Mouse (Mus musculus) hindlimb bud, embryonic 11.5 days (tissue): Measurements from ENCODE around the gene Psenen.

Experiments
- DNase-seq: peaks from one replicate; pipeline ENCODE4 v3.0.0-alpha.2; 2012; ENCODE audit warnings: low read depth, low spot score; ENCODE audit errors: extremely low spot score

Psenen gene

GRCm38 (mm10) chr7:30563117-30563905 lies at the start of gene Psenen, which contains the start of the genes U2af1l4 and Gm49396:
Psenen (minus strand) TSS chr7:30563627.
U2af1l4 (plus strand) TSS chr7:30563301.
Gm49396 (plus strand) TSS chr7:30563344.
- peak; percentile 93 for DNase-seq

- DNase-seq = no peak
Observed at GRCm38 (mm10) chr7:30612654-30613402, 49.4 kb upstream of the Psenen start, which contains the start of gene Upk1a. Upk1a (minus strand) TSS chr7:30612847.

- no peak for DNase-seq
Observed at GRCm38 (mm10) chr7:30610043-30610442, 46.6 kb upstream of the Psenen start.

- DNase-seq = no peak
Observed at GRCm38 (mm10) chr7:30608476-30608875, 45.0 kb upstream of the Psenen start.

GRCm38 (mm10) chr7:30607706-30608309 lies 44.4 kb upstream of the Psenen start:
- DNase-seq = no peak

GRCm38 (mm10) chr7:30604944-30605343 lies 41.5 kb upstream of the Psenen start:
- no peak for DNase-seq

GRCm38 (mm10) chr7:30604424-30604823 lies 41.0 kb upstream of the Psenen start:
- DNase-seq = no peak

- DNase-seq = no peak
Observed at GRCm38 (mm10) chr7:30602583-30602982, 39.2 kb upstream of the Psenen start.

- no peak for DNase-seq
Observed at GRCm38 (mm10) chr7:30600651-30601050, 37.2 kb upstream of the Psenen start.

- no peak for DNase-seq
Observed at GRCm38 (mm10) chr7:30599933-30600353, 36.5 kb upstream of the Psenen start.

GRCm38 (mm10) chr7:30598786-30599185 lies 35.4 kb upstream of the Psenen start, which contains the start of gene Zbtb32:
Zbtb32 (minus strand) TSS chr7:30598909.
- no peak for DNase-seq

- DNase-seq = no peak
Observed at GRCm38 (mm10) chr7:30596811-30597210, 33.4 kb upstream of the Psenen start.

GRCm38 (mm10) chr7:30596093-30596492 lies 32.7 kb upstream of the Psenen start:
- DNase-seq = no peak

- DNase-seq = no peak
Observed at GRCm38 (mm10) chr7:30594510-30595024, 31.1 kb upstream of the Psenen start.

GRCm38 (mm10) chr7:30593579-30594509 lies 30.4 kb upstream of the Psenen start:
- DNase-seq = no peak

- DNase-seq = no peak
Observed at GRCm38 (mm10) chr7:30592772-30593423, 29.5 kb upstream of the Psenen start.

GRCm38 (mm10) chr7:30591605-30591951 lies 28.2 kb upstream of the Psenen start:
- DNase-seq = no peak

- no peak for DNase-seq
Observed at GRCm38 (mm10) chr7:30590927-30591604, 27.6 kb upstream of the Psenen start.
